Mouse (Mus musculus) urinary bladder, adult 18-20 months (tissue): ENCODE results near the gene Pstk.
"Not testable (repeated sequence)": the region's sequence is repeated elsewhere in the genome, so short reads cannot be mapped to it uniquely, and the experiment has no call there.

ENCODE experiments used
- DNase-seq, 2 experiments: peaks; one replicate each; pipeline ENCODE4 v3.0.0; 2022; ENCODE audit warnings: low spot score in 2 of 2, mixed read lengths in 2 of 2

Gene Pstk

GRCm38 (mm10) chr7:131411941-131412270 is 41.0 kb downstream of the Pstk start:
- no peak for DNase-seq

GRCm38 (mm10) chr7:131416742-131417141 is 45.8 kb downstream of the Pstk start:
- DNase-seq, result not testable (repeated sequence)

GRCm38 (mm10) chr7:131417605-131418004 is 46.7 kb downstream of the Pstk start:
- DNase-seq, result no peak

- DNase-seq, result no peak
These were observed 54.0 kb downstream of the Pstk start for GRCm38 (mm10) chr7:131424912-131425311.

- no peak for DNase-seq
These were observed 56.4 kb downstream of the Pstk start for GRCm38 (mm10) chr7:131427331-131427730.

GRCm38 (mm10) chr7:131432244-131432643 is 61.3 kb downstream of the Pstk start:
- DNase-seq, result no peak

- no peak for DNase-seq
These were observed 63.3 kb downstream of the Pstk start for GRCm38 (mm10) chr7:131434276-131434675.

GRCm38 (mm10) chr7:131437051-131437450 is 66.1 kb downstream of the Pstk start:
- no peak for DNase-seq
